In genomic region chr2:35610168-35610951, GRCm38 (mm10) we compare ENCODE assay signal across 8 mouse cellular contexts. TPM values are rescaled to one million over a fixed set of nuclear protein-coding genes. Genes with fewer than 3 reads are reported as not detected.
DNase-seq lines count a peak whose midpoint lies in the region; ATAC-seq and TF ChIP-seq lines count a peak whose summit lies in the region.
"Had no signal": no experiment of that assay in that cellular context is flagged by ENCODE, and none has a peak within 500 bp of the region (broad histone marks: within the 10 kb centered on the region; RNA-seq: fewer than 3 reads in every experiment).

No protein-coding gene starts in this region.

- no peak for TF ChIP-seq POLR2A in CH12.LX (IDR thresholded peaks at IDR 0.05; ENCODE audit: low read depth, low read length)

- H3K4me2 ChIP-seq in CH12.LX (ENCODE audit: insufficient read depth, low read depth, poor library complexity, severe bottlenecking) = no peak overlapping the region
- peak overlapping the region; percentile 31; the same call in 1 of the 2 replicates for H3K4me2 ChIP-seq in forebrain, embryonic 11.5 days (ENCODE audit: low read depth, low read length, severe bottlenecking)
- peak overlapping the region; percentile 59 for H3K4me2 ChIP-seq in intestine, postnatal 0 days (replicated peaks; ENCODE audit: low read depth)
- H3K4me2 ChIP-seq in midbrain, embryonic 11.5 days = peak overlapping the region; percentile 31; the same call in 1 of the 2 replicates

- H3K79me2 ChIP-seq in CH12.LX (replicated peaks; ENCODE audit: control insufficient read depth, extremely low read depth, insufficient read depth, poor library complexity, severe bottlenecking) = no peaks in the 10 kb centered on the region

- ATAC-seq in forebrain, embryonic 11.5 days (replicated peaks; ENCODE audit: low FRiP score) = peak; percentile 57
- peak; percentile 60 for ATAC-seq in intestine, postnatal 0 days
- peak; percentile 58 for ATAC-seq in midbrain, embryonic 11.5 days (ENCODE audit: low FRiP score)

- no peaks in the 10 kb centered on the region for H3K27me3 ChIP-seq in CH12.LX (replicated peaks)
- H3K27me3 ChIP-seq in forebrain, embryonic 11.5 days (ENCODE audit: control insufficient read depth, insufficient read depth, low read length) = no peaks in the 10 kb centered on the region
- H3K27me3 ChIP-seq in intestine, postnatal 0 days (replicated peaks; ENCODE audit: control insufficient read depth, insufficient read depth, low read length) = no peaks in the 10 kb centered on the region
- H3K27me3 ChIP-seq in midbrain, embryonic 11.5 days (ENCODE audit: control insufficient read depth, insufficient read depth, low read length) = no peaks in the 10 kb centered on the region

- 3% methylated on average over 11 of the region's 11 CpGs for WGBS in forebrain, embryonic 11.5 days
- 11% methylated on average over 11 of the region's 11 CpGs for WGBS in intestine, postnatal 0 days
- 1% methylated on average over 11 of the region's 11 CpGs for WGBS in midbrain, embryonic 11.5 days

- no peak for TF ChIP-seq CTCF in CH12.LX (conservative IDR thresholded peaks at IDR 0.05 in 1 of 2, IDR thresholded peaks at IDR 0.05 in 1 of 2; ENCODE audit: low read depth in 2 of 2, low read length in 2 of 2)
- no peak for TF ChIP-seq CTCF in intestine, postnatal 0 days (IDR thresholded peaks at IDR 0.05; ENCODE audit: low read depth)

- H3K9ac ChIP-seq in CH12.LX (ENCODE audit: insufficient read depth, low read depth) (no peak overlapping the region), ES-E14 (ENCODE audit: insufficient read depth, low read depth, low read length, poor library complexity, severe bottlenecking) (peak overlapping the region; percentile 20; the same call in 1 of the 2 replicates)
- H3K9ac ChIP-seq in forebrain, embryonic 11.5 days (ENCODE audit: low read length) = no peak overlapping the region; the same call in 1 of the 2 replicates
- H3K9ac ChIP-seq in intestine, postnatal 0 days (ENCODE audit: low read depth, low read length) = 0 out of 2 replicates have a peak overlapping the region, but pooled peaks have one; percentile 5
- H3K9ac ChIP-seq in midbrain, embryonic 11.5 days (ENCODE audit: low read length) = no peak overlapping the region

- dilution Hi-C loops in CH12.LX (cut with MboI; ENCODE audit: extremely low pct_ligation_motif_present, extremely low pct_unique_long_range_greater_than_20kb, low sequenced_read_pairs) = no loop called here

- no peak for TF ChIP-seq EP300 in CH12.LX (IDR thresholded peaks at IDR 0.05; ENCODE audit: low read length)

- H3K4me1 ChIP-seq in CH12.LX (ENCODE audit: control insufficient read depth in 1 of 2, insufficient read depth in 2 of 2) = peaks cover 49 to 76% of the 10 kb centered on the region in 2 experiments
- H3K4me1 ChIP-seq in ES-E14 (ENCODE audit: control insufficient read depth in 2 of 2, insufficient read depth in 2 of 2, low read length in 2 of 2, poor library complexity in 1 of 2) = peaks cover 10 to 53% of the 10 kb centered on the region in 2 experiments
- H3K4me1 ChIP-seq in forebrain, embryonic 11.5 days (replicated peaks; ENCODE audit: control insufficient read depth, insufficient read depth, low read length) = peaks cover 21% of the 10 kb centered on the region
- H3K4me1 ChIP-seq in intestine, postnatal 0 days (replicated peaks; ENCODE audit: control insufficient read depth, insufficient read depth, low read length) = peaks cover 20% of the 10 kb centered on the region; the same call in 1 of the 2 replicates
- peaks cover 38% of the 10 kb centered on the region for H3K4me1 ChIP-seq in midbrain, embryonic 11.5 days (ENCODE audit: control insufficient read depth, insufficient read depth, low read length)

- H3K4me3 ChIP-seq in CH12.LX (replicated peaks in 1 of 3; ENCODE audit: low read depth in 2 of 3, low read length in 2 of 3, poor library complexity in 1 of 3) (no peak overlapping the region), ES-E14 (ENCODE audit: insufficient read depth in 1 of 2, low read depth in 1 of 2, low read length in 2 of 2, poor library complexity in 1 of 2, severe bottlenecking in 1 of 2) (peak overlapping the region; percentile 37 to 45; a peak in 3 of 4 replicates)
- H3K4me3 ChIP-seq in forebrain, embryonic 11.5 days (ENCODE audit: low read depth, low read length) = no peak overlapping the region
- no peak overlapping the region for H3K4me3 ChIP-seq in intestine, postnatal 0 days (ENCODE audit: low read depth, low read length)
- H3K4me3 ChIP-seq in midbrain, embryonic 11.5 days (ENCODE audit: low read depth, low read length) = no peak overlapping the region
- H3K4me3 ChIP-seq: myocyte had no signal

- in situ Hi-C loops in CH12.LX (cut with MboI; ENCODE audit: low pct_ligation_motif_present, low pct_unique_long_range_greater_than_20kb, low sequenced_read_pairs) = no loop called here
- in situ Hi-C loops in ES-E14 (cut with MboI; ENCODE audit: low sequenced_read_pairs in 2 of 2, unreplicated experiment in 2 of 2) = no loop called here

- H3K9me3 ChIP-seq in CH12.LX (replicated peaks; ENCODE audit: low read length) = no peaks in the 10 kb centered on the region
- H3K9me3 ChIP-seq in ES-E14 (ENCODE audit: control insufficient read depth, insufficient read depth, low read depth, low read length) = no peaks in the 10 kb centered on the region
- no peaks in the 10 kb centered on the region for H3K9me3 ChIP-seq in forebrain, embryonic 11.5 days (ENCODE audit: control insufficient read depth, low read length)
- H3K9me3 ChIP-seq in intestine, postnatal 0 days (ENCODE audit: control insufficient read depth) = no peaks in the 10 kb centered on the region
- no peaks in the 10 kb centered on the region for H3K9me3 ChIP-seq in midbrain, embryonic 11.5 days (ENCODE audit: control insufficient read depth, low read length)

- no peak for TF ChIP-seq RAD21 in CH12.LX (IDR thresholded peaks at IDR 0.05; ENCODE audit: low read depth, low read length)

- DNase-seq in CH12.LX (ENCODE audit: extremely low read depth) (no peak), ES-E14 (ENCODE audit: low read depth, low spot score) (no peak)
- DNase-seq in forebrain, embryonic 11.5 days (ENCODE audit: low spot score) = no peak
- no peak for DNase-seq in midbrain, embryonic 11.5 days (ENCODE audit: low spot score, missing footprints)
- DNase-seq in ovary, postnatal 10 days (ENCODE audit: low spot score) = no peak
- DNase-seq in spleen, postnatal 14 days (ENCODE audit: low spot score in 2 of 2) = no peak

- H3K27ac ChIP-seq in CH12.LX (ENCODE audit: insufficient read depth, low read depth) = no peak overlapping the region
- no peak overlapping the region for H3K27ac ChIP-seq in ES-E14 (ENCODE audit: insufficient read depth, low read depth, low read length, poor library complexity, severe bottlenecking)
- no peak overlapping the region for H3K27ac ChIP-seq in forebrain, embryonic 11.5 days (ENCODE audit: low read depth, low read length)
- no peak overlapping the region for H3K27ac ChIP-seq in intestine, postnatal 0 days (ENCODE audit: low read depth, low read length)
- H3K27ac ChIP-seq in midbrain, embryonic 11.5 days (ENCODE audit: low read depth, low read length) = no peak overlapping the region

- H3K36me3 ChIP-seq in CH12.LX (replicated peaks in 1 of 2; ENCODE audit: control insufficient read depth in 1 of 2, insufficient read depth in 1 of 2, low read length in 1 of 2) (no peaks in the 10 kb centered on the region), ES-E14 (ENCODE audit: control insufficient read depth, insufficient read depth, low read length, poor library complexity, severe bottlenecking) (no peaks in the 10 kb centered on the region)
- no peaks in the 10 kb centered on the region for H3K36me3 ChIP-seq in forebrain, embryonic 11.5 days (ENCODE audit: control insufficient read depth, insufficient read depth, low read length)
- H3K36me3 ChIP-seq in intestine, postnatal 0 days (ENCODE audit: control insufficient read depth, insufficient read depth) = no peaks in the 10 kb centered on the region
- H3K36me3 ChIP-seq in midbrain, embryonic 11.5 days (ENCODE audit: control insufficient read depth, insufficient read depth, low read length) = no peaks in the 10 kb centered on the region

TF ChIP-seq in CH12.LX, 34 proteins besides CTCF, POLR2A, EP300 and RAD21 (continues in another document):
- TF ChIP-seq CHD2 (IDR thresholded peaks at IDR 0.05; ENCODE audit: low read length) (no peak), CHD1 (IDR thresholded peaks at IDR 0.05; ENCODE audit: low read depth, low read length) (no peak), USF2 (conservative IDR thresholded peaks at IDR 0.05; ENCODE audit: low read depth, low read length) (0 out of 2 replicates have a peak, but pooled peaks have one; percentile 6), BHLHE40 (IDR thresholded peaks at IDR 0.05; ENCODE audit: low read depth, low read length) (no peak), RCOR1 (conservative IDR thresholded peaks at IDR 0.05; ENCODE audit: low read depth, low read length) (no peak), IRF4 (IDR thresholded peaks at IDR 0.05; ENCODE audit: low read depth, low read length) (no peak), USF1 (IDR thresholded peaks at IDR 0.05; ENCODE audit: low read depth, low read length) (peak; percentile 36), ZC3H11A (IDR thresholded peaks at IDR 0.05; ENCODE audit: low read depth, low read length) (no peak), ZKSCAN1 (IDR thresholded peaks at IDR 0.05; ENCODE audit: borderline replicate concordance, low read depth, low read length) (no peak)

TF ChIP-seq in ES-E14, 5 proteins besides CTCF, POLR2A, EP300 and RAD21:
- TF ChIP-seq HCFC1 (IDR thresholded peaks at IDR 0.05; ENCODE audit: borderline replicate concordance, insufficient read depth, low read length) = no peak
- no peak for TF ChIP-seq ZNF384 (IDR thresholded peaks at IDR 0.05; ENCODE audit: low read depth, low read length)
- no peak for TF ChIP-seq MAFK (IDR thresholded peaks at IDR 0.05; ENCODE audit: insufficient read depth, low read depth, low read length)
- no peak for TF ChIP-seq ZC3H11A (IDR thresholded peaks at IDR 0.05; ENCODE audit: borderline replicate concordance, low read depth, low read length)
- TF ChIP-seq CHD2 (IDR thresholded peaks at IDR 0.05; ENCODE audit: low read depth, low read length) = no peak
TF ChIP-seq in ES-E14: peak in this region for 0.

RNA-seq across cellular contexts. Expression of gene Dab2ip, which starts 52.3 kb away (rescaled TPM):
- total RNA-seq in CH12.LX (2012; rRNA removed) = 13.7 and 15.6 TPM in 2 replicates
- total RNA-seq in CH12.LX (2014; rRNA removed) = 4.3 and 4.9 TPM in 2 replicates
- polyA plus RNA-seq in CH12.LX (2012; ENCODE audit: insufficient read length, low read depth) = 7.5 and 7.8 TPM in 2 replicates
- 46.9 and 70.6 TPM in 2 replicates for total RNA-seq in ES-E14 (2012; rRNA removed)
- 51.5 and 52.2 TPM in 2 replicates for polyA plus RNA-seq in forebrain, embryonic 11.5 days (2014; fragmentation: Nextera tagmentation; extraction: Ambion mirVana)
- polyA plus RNA-seq in intestine, postnatal 0 days (2015; fragmentation: Nextera tagmentation; extraction: Ambion mirVana) = 41.3 and 48.5 TPM in 2 replicates
- 32.6 and 42.3 TPM in 2 replicates for polyA plus RNA-seq in midbrain, embryonic 11.5 days (2014; fragmentation: Nextera tagmentation; extraction: Ambion mirVana)

Comparison
In these comparisons a context has a peak if more than half of its experiments do, and no peak if none do; other contexts are left out.
1. H3K4me3 ChIP-seq: peak in ES-E14 (2 of 2); none in CH12.LX (0 of 3), forebrain, embryonic 11.5 days (single experiment), intestine, postnatal 0 days (single experiment) and midbrain, embryonic 11.5 days (single experiment).
2. H3K9ac ChIP-seq: peak in ES-E14 (single experiment) and intestine, postnatal 0 days (single experiment); none in CH12.LX (single experiment), forebrain, embryonic 11.5 days (single experiment) and midbrain, embryonic 11.5 days (single experiment).
3. Peak in every context shown above with its lines, with median percentiles within 50 percentile points of each other: ATAC-seq.